Mouse (Mus musculus): ENCODE results near the gene Gabbr2.

DNA sequence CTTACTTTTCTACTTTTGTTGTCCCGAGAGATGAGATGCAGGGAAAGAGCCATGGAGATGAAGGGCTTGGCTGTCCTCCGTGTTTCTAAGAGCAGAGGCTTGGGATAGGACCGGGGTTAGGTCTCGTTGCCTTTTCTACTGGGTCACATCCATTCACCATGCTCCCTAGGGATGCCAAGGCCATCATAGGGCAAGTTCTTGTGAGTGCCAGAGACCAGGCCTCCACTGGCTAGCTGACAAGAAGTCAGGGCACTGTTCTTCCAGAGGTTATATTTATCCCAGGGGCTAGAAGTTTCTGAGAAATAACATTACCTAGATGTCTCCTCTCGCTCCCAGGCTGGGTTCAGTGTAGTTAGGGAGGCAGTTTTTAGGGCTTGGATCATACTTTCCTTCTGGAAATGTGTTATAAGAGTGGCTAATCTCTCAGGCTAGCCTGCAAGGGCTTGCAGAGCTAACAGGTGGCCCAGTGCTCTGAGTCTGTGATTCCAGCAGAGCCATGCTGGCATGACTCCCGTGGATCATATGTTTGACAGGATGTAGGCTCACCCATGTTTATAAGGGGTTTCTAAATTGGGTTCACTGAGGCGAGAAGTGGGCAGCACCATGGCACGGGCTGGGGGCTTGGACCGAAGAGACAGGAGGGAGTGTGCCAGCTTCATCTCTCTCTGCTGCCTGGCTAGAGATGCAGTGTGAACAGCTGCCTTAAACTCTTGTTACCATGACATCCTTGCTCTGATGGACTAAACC, 199.2 kb downstream of the Gabbr2 start:
- TF ChIP-seq POLR2A (IDR thresholded peaks at IDR 0.05; ENCODE audit: borderline replicate concordance, extremely low read depth, insufficient read depth, insufficient read length, poor library complexity, severe bottlenecking) (no peak), CTCF (IDR thresholded peaks at IDR 0.05; ENCODE audit: borderline replicate concordance, extremely low read depth, insufficient read depth, insufficient read length) (no peak)
